Mouse (Mus musculus) embryonic fibroblast, embryonic 13.5 days (primary cell): ENCODE results near the gene Ctsw. TPM values are rescaled to one million over a fixed set of nuclear protein-coding genes. Genes with fewer than 3 reads are reported as not detected.
"Not testable (repeated sequence)": the region's sequence is repeated elsewhere in the genome, so short reads cannot be mapped to it uniquely, and the experiment has no call there.

Source experiments
- H3K27ac ChIP-seq: 2 replicates; pipeline ENCODE4 v1.5.1; 2012; ENCODE audit warnings: low read length, control low read depth, inconsistent platforms; ENCODE audit not compliant: insufficient read depth
- H3K4me1 ChIP-seq: 2 replicates; pipeline ENCODE4 v1.6.1; 2011; ENCODE audit warnings: low read length; ENCODE audit not compliant: control insufficient read depth, insufficient read depth
- H3K4me3 ChIP-seq: 2 replicates; pipeline ENCODE4 v1.5.1; 2011; ENCODE audit warnings: mild to moderate bottlenecking, control low read depth, low read length; ENCODE audit not compliant: insufficient read depth
- CTCF ChIP-seq: IDR thresholded peaks from 2 replicates; pipeline ENCODE4 v1.5.1; 2011; ENCODE audit warnings: mild to moderate bottlenecking, control low read depth, low read length, moderate library complexity, borderline replicate concordance; ENCODE audit not compliant: insufficient read depth
- POLR2A ChIP-seq: IDR thresholded peaks from 2 replicates; pipeline ENCODE4 v1.6.1; 2011; ENCODE audit warnings: low read depth, mild to moderate bottlenecking, control low read depth, low read length, moderate library complexity
- polyA plus RNA-seq: library from polyadenylated mRNA; stranded (reverse); fragments of >200 nt; gene quantifications from 2 replicates; pipeline ENCODE4 v1.2.4, GENCODE M21; 2011; ENCODE audit warnings: low read depth; ENCODE audit not compliant: missing spikeins, insufficient read length

Gene Ctsw
- polyA plus RNA-seq, 1 experiment: 0.76 TPM

GRCm38 (mm10) chr19:5500330-5500875 is 32.1 kb upstream of the Ctsw start:
- TF ChIP-seq CTCF (no peak), POLR2A (no peak)
- Histone ChIP-seq H3K4me1 (no peaks in the 10 kb centered on the region), H3K27ac (no peak overlapping the region), H3K4me3 (no peak overlapping the region)

- no peak for TF ChIP-seq CTCF
- no peak for TF ChIP-seq POLR2A
- H3K4me1 ChIP-seq: no peaks in the 10 kb centered on the region
- no peak overlapping the region for H3K4me3 ChIP-seq
- no peak overlapping the region for H3K27ac ChIP-seq
Measured at GRCm38 (mm10) chr19:5496052-5496370, 27.7 kb upstream of the Ctsw start.

GRCm38 (mm10) chr19:5495353-5496051 is 27.2 kb upstream of the Ctsw start:
- no peaks in the 10 kb centered on the region for H3K4me1 ChIP-seq
- no peak overlapping the region for H3K27ac ChIP-seq
- TF ChIP-seq POLR2A (0 out of 2 replicates have a peak, but pooled peaks have one; percentile 19), CTCF (no peak)
- no peak overlapping the region for H3K4me3 ChIP-seq

GRCm38 (mm10) chr19:5494314-5494713 is 26.0 kb upstream of the Ctsw start:
- no peaks in the 10 kb centered on the region for H3K4me1 ChIP-seq
- no peak overlapping the region for H3K27ac ChIP-seq
- TF ChIP-seq CTCF: no peak
- TF ChIP-seq POLR2A: 0 out of 2 replicates have a peak, but pooled peaks have one; percentile 7
- H3K4me3 ChIP-seq: no peak overlapping the region

- not testable (repeated sequence) for H3K4me1 ChIP-seq, H3K27ac ChIP-seq
- peak overlapping the region; percentile 72 for H3K4me3 ChIP-seq
Measured at GRCm38 (mm10) chr19:5493301-5493721, 25.0 kb upstream of the Ctsw start.

- Histone ChIP-seq H3K4me1 (no peaks in the 10 kb centered on the region), H3K4me3 (peak overlapping the region; percentile 72), H3K27ac (no peak overlapping the region)
- no peak for TF ChIP-seq CTCF
- no peak for TF ChIP-seq POLR2A
Measured at GRCm38 (mm10) chr19:5492641-5493040, 24.3 kb upstream of the Ctsw start.

- TF ChIP-seq CTCF (no peak), POLR2A (peak; percentile 92)
- H3K27ac ChIP-seq: peak overlapping the region; percentile 93
- H3K4me1 ChIP-seq: peaks cover 4% of the 10 kb centered on the region; the same call in 1 of the 2 replicates
- H3K4me3 ChIP-seq: peak overlapping the region; percentile 72
Measured at GRCm38 (mm10) chr19:5490898-5491708, 22.8 kb upstream of the Ctsw start.

GRCm38 (mm10) chr19:5490313-5490897 is 22.1 kb upstream of the Ctsw start, which contains the start of gene Cfl1:
TSS of gene Cfl1 (plus strand) at chr19:5490455.
- Histone ChIP-seq H3K4me3 (peak within 1 kb of the TSS; percentile 72), H3K4me1 (peaks cover 4% of the 10 kb centered on the region; the same call in 1 of the 2 replicates), H3K27ac (peak within 1 kb of the TSS; percentile 93)
- TF ChIP-seq POLR2A: peak; percentile 96
- no peak for TF ChIP-seq CTCF

GRCm38 (mm10) chr19:5489721-5490120 is 21.4 kb upstream of the Ctsw start:
- not testable (repeated sequence) for H3K4me3 ChIP-seq, H3K4me1 ChIP-seq
- peak overlapping the region; percentile 87 for H3K27ac ChIP-seq
